Comparison of ENCODE assay signal across 9 mouse cellular contexts in genomic region chr4:148807397-148807796, GRCm38 (mm10). TPM values are rescaled to one million over a fixed set of nuclear protein-coding genes. Genes with fewer than 3 reads are reported as not detected.
DNase-seq lines count a peak whose midpoint lies in the region; ATAC-seq lines count a peak whose summit lies in the region.
"Had no signal": no experiment of that assay in that cellular context is flagged by ENCODE, and none has a peak within 500 bp of the region (broad histone marks: within the 10 kb centered on the region; RNA-seq: fewer than 3 reads in every experiment).

No protein-coding gene starts in this region.

- no peak for DNase-seq in kidney, postnatal 14 days
- DNase-seq in forebrain, embryonic 11.5 days (ENCODE audit: low spot score): no peak
- no peak for DNase-seq in frontal cortex, postnatal 14 days (ENCODE audit: low spot score in 2 of 2)
- no peak for DNase-seq in layer of hippocampus, postnatal 10 days (ENCODE audit: low spot score in 2 of 2)
- DNase-seq in left cerebral cortex, postnatal 36 days (ENCODE audit: low spot score in 2 of 2): no peak

- peaks cover 40% of the 10 kb centered on the region for H3K27me3 ChIP-seq in kidney, embryonic 16.5 days (ENCODE audit: insufficient read depth, low read length)
- H3K27me3 ChIP-seq in forebrain, embryonic 11.5 days (ENCODE audit: control insufficient read depth, insufficient read depth, low read length): peaks cover 44% of the 10 kb centered on the region
- peaks cover 35% of the 10 kb centered on the region for H3K27me3 ChIP-seq in intestine, embryonic 16.5 days (replicated peaks; ENCODE audit: control insufficient read depth, insufficient read depth, low read length)
- H3K27me3 ChIP-seq in neural tube, embryonic 13.5 days: peaks cover 87% of the 10 kb centered on the region

- intact Hi-C loops in left cerebral cortex, postnatal 36 days (cut with DNase I): no loop called here

- no peak overlapping the region; the same call in 1 of the 2 replicates for H3K9ac ChIP-seq in kidney, embryonic 16.5 days (replicated peaks; ENCODE audit: low read length)
- no peak overlapping the region for H3K9ac ChIP-seq in forebrain, embryonic 11.5 days (ENCODE audit: low read length)
- H3K9ac ChIP-seq in intestine, embryonic 16.5 days (ENCODE audit: low read depth, low read length): no peak overlapping the region
- peak overlapping the region; percentile 59 for H3K9ac ChIP-seq in neural tube, embryonic 13.5 days

- H3K27ac ChIP-seq in kidney, embryonic 16.5 days (ENCODE audit: low read length): no peak overlapping the region
- H3K27ac ChIP-seq in forebrain, embryonic 11.5 days (ENCODE audit: low read depth, low read length): no peak overlapping the region
- H3K27ac ChIP-seq in intestine, embryonic 16.5 days (ENCODE audit: low read length): no peak overlapping the region
- H3K27ac ChIP-seq in neural tube, embryonic 13.5 days (replicated peaks): peak overlapping the region; percentile 11; the same call in 1 of the 2 replicates

- H3K4me1 ChIP-seq in kidney, embryonic 16.5 days (ENCODE audit: insufficient read depth, low read length): peaks cover 76% of the 10 kb centered on the region
- H3K4me1 ChIP-seq in forebrain, embryonic 11.5 days (replicated peaks; ENCODE audit: control insufficient read depth, insufficient read depth, low read length): peaks cover 24% of the 10 kb centered on the region
- peaks cover 31% of the 10 kb centered on the region for H3K4me1 ChIP-seq in intestine, embryonic 16.5 days (ENCODE audit: control insufficient read depth, insufficient read depth, low read length)
- H3K4me1 ChIP-seq in neural tube, embryonic 13.5 days (replicated peaks): peaks cover 88% of the 10 kb centered on the region

- no peaks in the 10 kb centered on the region for H3K9me3 ChIP-seq in kidney, embryonic 16.5 days (ENCODE audit: low read length)
- no peaks in the 10 kb centered on the region for H3K9me3 ChIP-seq in forebrain, embryonic 11.5 days (ENCODE audit: control insufficient read depth, low read length)
- no peaks in the 10 kb centered on the region for H3K9me3 ChIP-seq in intestine, embryonic 16.5 days (ENCODE audit: control insufficient read depth, low read length)
- H3K9me3 ChIP-seq in neural tube, embryonic 13.5 days: no peaks in the 10 kb centered on the region
- H3K9me3 ChIP-seq: megakaryocyte, embryonic 14.5 days had no signal

- ATAC-seq in kidney, embryonic 16.5 days (ENCODE audit: low FRiP score, low TSS enrichment): no peak
- ATAC-seq in forebrain, embryonic 11.5 days (replicated peaks; ENCODE audit: low FRiP score): no peak
- ATAC-seq in intestine, embryonic 16.5 days: no peak
- ATAC-seq in neural tube, embryonic 13.5 days (ENCODE audit: low read depth): no peak

- peak overlapping the region; percentile 96 for H3K4me2 ChIP-seq in kidney, embryonic 16.5 days (replicated peaks; ENCODE audit: low read depth, low read length)
- H3K4me2 ChIP-seq in forebrain, embryonic 11.5 days (ENCODE audit: low read depth, low read length, severe bottlenecking): peak overlapping the region; percentile 99
- H3K4me2 ChIP-seq in intestine, embryonic 16.5 days (ENCODE audit: low read depth, low read length): peak overlapping the region; percentile 95; the same call in 1 of the 2 replicates
- peak overlapping the region; percentile 86 for H3K4me2 ChIP-seq in neural tube, embryonic 13.5 days

- WGBS in kidney, embryonic 16.5 days: 4% methylated on average over 9 of the region's 9 CpGs
- WGBS in forebrain, embryonic 11.5 days: 1% methylated on average over 9 of the region's 9 CpGs
- WGBS in intestine, embryonic 16.5 days: 4% methylated on average over 9 of the region's 9 CpGs
- under 1% methylated on average over 9 of the region's 9 CpGs for WGBS in neural tube, embryonic 13.5 days

- no peaks in the 10 kb centered on the region for H3K36me3 ChIP-seq in kidney, embryonic 16.5 days (ENCODE audit: insufficient read depth, low read length)
- H3K36me3 ChIP-seq in forebrain, embryonic 11.5 days (ENCODE audit: control insufficient read depth, insufficient read depth, low read length): no peaks in the 10 kb centered on the region
- H3K36me3 ChIP-seq in intestine, embryonic 16.5 days (ENCODE audit: control insufficient read depth, insufficient read depth, low read length): no peaks in the 10 kb centered on the region
- H3K36me3 ChIP-seq in neural tube, embryonic 13.5 days: no peaks in the 10 kb centered on the region

- H3K4me3 ChIP-seq in kidney, embryonic 16.5 days (ENCODE audit: low read length): peak overlapping the region; percentile 67
- H3K4me3 ChIP-seq in forebrain, embryonic 11.5 days (ENCODE audit: low read depth, low read length): peak overlapping the region; percentile 55; the same call in 1 of the 2 replicates
- H3K4me3 ChIP-seq in intestine, embryonic 16.5 days (ENCODE audit: low read length): peak overlapping the region; percentile 62
- H3K4me3 ChIP-seq in neural tube, embryonic 13.5 days: peak overlapping the region; percentile 55
- H3K4me3 ChIP-seq: megakaryocyte, embryonic 14.5 days had no signal

RNA-seq across cellular contexts. Expression of gene Casz1, which starts 3.2 kb away (rescaled TPM):
- polyA plus RNA-seq in kidney, embryonic 16.5 days (2015; fragmentation: Nextera tagmentation; extraction: Ambion mirVana): 5.4 and 8.8 TPM in 2 replicates
- 3.4 and 3.6 TPM in 2 replicates for polyA plus RNA-seq in forebrain, embryonic 11.5 days (2014; fragmentation: Nextera tagmentation; extraction: Ambion mirVana)
- 4.7 and 5.9 TPM in 2 replicates for polyA plus RNA-seq in intestine, embryonic 16.5 days (2015; fragmentation: Nextera tagmentation; extraction: Ambion mirVana)
- polyA plus RNA-seq in neural tube, embryonic 13.5 days (2015; fragmentation: Nextera tagmentation; extraction: Ambion mirVana): 16.2 and 17.3 TPM in 2 replicates
- total RNA-seq in layer of hippocampus, postnatal 10 days (2021): 1 to 10 TPM; 1.1 to 1.3 TPM
- 1 to 10 TPM; 1.1 to 1.8 TPM for total RNA-seq in left cerebral cortex, postnatal 36 days (2021)
